Mouse (Mus musculus): ENCODE results near the gene Ankrd63.

Ankrd63 gene

GRCm38 (mm10) chr2:118689875-118690274 lies 13.9 kb downstream of the Ankrd63 start:
- no peak for DNase-seq (ENCODE audit: low spot score)

GRCm38 (mm10) chr2:118687791-118688190 lies 16.0 kb downstream of the Ankrd63 start:
- DNase-seq (ENCODE audit: low spot score) = no peak

GRCm38 (mm10) chr2:118686693-118687092 lies 17.1 kb downstream of the Ankrd63 start:
- no peak for DNase-seq (ENCODE audit: low spot score)

- DNase-seq (ENCODE audit: low spot score) = no peak
Observed at GRCm38 (mm10) chr2:118685088-118685487, 18.7 kb downstream of the Ankrd63 start.

- DNase-seq (ENCODE audit: low spot score) = no peak
Observed at GRCm38 (mm10) chr2:118682544-118683260, 21.1 kb downstream of the Ankrd63 start.

- no peak for DNase-seq (ENCODE audit: low spot score)
Observed at GRCm38 (mm10) chr2:118680926-118681325, 22.8 kb downstream of the Ankrd63 start.

GRCm38 (mm10) chr2:118679577-118679976 lies 24.2 kb downstream of the Ankrd63 start:
- DNase-seq (ENCODE audit: low spot score) = no peak

GRCm38 (mm10) chr2:118677817-118678216 lies 25.9 kb downstream of the Ankrd63 start:
- no peak for DNase-seq (ENCODE audit: low spot score)

- no peak for DNase-seq (ENCODE audit: low spot score)
Observed at GRCm38 (mm10) chr2:118676839-118677741, 26.7 kb downstream of the Ankrd63 start.

- no peak for DNase-seq (ENCODE audit: low spot score)
Observed at GRCm38 (mm10) chr2:118674500-118674899, 29.3 kb downstream of the Ankrd63 start.

- no peak for DNase-seq (ENCODE audit: low spot score)
Observed at GRCm38 (mm10) chr2:118673686-118674465, 29.9 kb downstream of the Ankrd63 start.

GRCm38 (mm10) chr2:118671728-118672127 lies 32.0 kb downstream of the Ankrd63 start:
- no peak for DNase-seq (ENCODE audit: low spot score)

- no peak for DNase-seq (ENCODE audit: low spot score)
Observed at GRCm38 (mm10) chr2:118669785-118670184, 34.0 kb downstream of the Ankrd63 start.

GRCm38 (mm10) chr2:118669245-118669644 lies 34.5 kb downstream of the Ankrd63 start:
- no peak for DNase-seq (ENCODE audit: low spot score)

- no peak for DNase-seq (ENCODE audit: low spot score)
Observed at GRCm38 (mm10) chr2:118667181-118667580, 36.6 kb downstream of the Ankrd63 start.

- no peak for DNase-seq (ENCODE audit: low spot score)
Observed at GRCm38 (mm10) chr2:118665616-118666015, 38.1 kb downstream of the Ankrd63 start.

- DNase-seq (ENCODE audit: low spot score) = no peak
Observed at GRCm38 (mm10) chr2:118664975-118665516, 38.7 kb downstream of the Ankrd63 start.

GRCm38 (mm10) chr2:118663804-118664766 lies 39.7 kb downstream of the Ankrd63 start:
- DNase-seq (ENCODE audit: low spot score) = peak; percentile 15

GRCm38 (mm10) chr2:118662902-118663803 lies 40.6 kb downstream of the Ankrd63 start, which contains the start of gene Pak6:
Gene Pak6, plus strand, starts transcription at chr2:118663303.
- DNase-seq (ENCODE audit: low spot score) = peak; percentile 29

GRCm38 (mm10) chr2:118661891-118662290 lies 41.9 kb downstream of the Ankrd63 start:
- DNase-seq (ENCODE audit: low spot score) = no peak

Data from spleen, adult 12 weeks (tissue).